Mouse (Mus musculus): ENCODE measurements around the gene Efnb2. TPM values are rescaled to one million over a fixed set of nuclear protein-coding genes. Genes with fewer than 3 reads are reported as not detected.

Efnb2 gene
- polyA plus RNA-seq, 1 experiment from 2014 or later = 9.6 TPM

DNA sequence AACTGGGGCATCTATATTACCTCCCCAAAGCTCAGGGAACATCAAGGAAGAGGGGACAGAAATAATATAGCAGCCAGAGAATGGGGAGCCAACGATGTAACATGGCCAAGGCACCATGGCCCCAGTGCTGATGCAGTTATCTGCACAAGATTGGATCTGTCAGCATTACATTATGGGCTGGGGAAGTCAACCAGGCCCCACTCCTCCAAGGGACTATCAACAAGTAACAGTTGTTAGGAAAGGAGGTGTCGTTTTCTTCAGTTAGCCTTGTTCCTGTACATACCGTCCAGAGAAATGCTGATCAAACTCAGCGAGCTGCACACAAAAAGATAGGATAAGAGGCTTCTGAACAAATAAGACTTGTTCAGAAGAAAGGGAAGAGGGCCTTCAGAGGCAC, 77.1 kb downstream of the Efnb2 start:
- H3K27me3 ChIP-seq (replicated peaks; ENCODE audit: control insufficient read depth, insufficient read depth, low read length) = no peaks in the 10 kb centered on the region
- ATAC-seq = no peak
- H3K36me3 ChIP-seq (ENCODE audit: control insufficient read depth, insufficient read depth, low read length) = no peaks in the 10 kb centered on the region
- H3K27ac ChIP-seq (ENCODE audit: low read depth, low read length) = no peak overlapping the region
- no peaks in the 10 kb centered on the region for H3K4me1 ChIP-seq (ENCODE audit: control insufficient read depth, insufficient read depth, low read depth, low read length)
- no peaks in the 10 kb centered on the region for H3K9me3 ChIP-seq (ENCODE audit: control insufficient read depth, low read length)
- H3K4me3 ChIP-seq (ENCODE audit: low read length) = no peak overlapping the region
- WGBS = 84% methylated on average over 4 of the region's 4 CpGs
- H3K4me2 ChIP-seq (ENCODE audit: low read length) = no peak overlapping the region
- no peak overlapping the region for H3K9ac ChIP-seq (ENCODE audit: low read depth, low read length)

DNA sequence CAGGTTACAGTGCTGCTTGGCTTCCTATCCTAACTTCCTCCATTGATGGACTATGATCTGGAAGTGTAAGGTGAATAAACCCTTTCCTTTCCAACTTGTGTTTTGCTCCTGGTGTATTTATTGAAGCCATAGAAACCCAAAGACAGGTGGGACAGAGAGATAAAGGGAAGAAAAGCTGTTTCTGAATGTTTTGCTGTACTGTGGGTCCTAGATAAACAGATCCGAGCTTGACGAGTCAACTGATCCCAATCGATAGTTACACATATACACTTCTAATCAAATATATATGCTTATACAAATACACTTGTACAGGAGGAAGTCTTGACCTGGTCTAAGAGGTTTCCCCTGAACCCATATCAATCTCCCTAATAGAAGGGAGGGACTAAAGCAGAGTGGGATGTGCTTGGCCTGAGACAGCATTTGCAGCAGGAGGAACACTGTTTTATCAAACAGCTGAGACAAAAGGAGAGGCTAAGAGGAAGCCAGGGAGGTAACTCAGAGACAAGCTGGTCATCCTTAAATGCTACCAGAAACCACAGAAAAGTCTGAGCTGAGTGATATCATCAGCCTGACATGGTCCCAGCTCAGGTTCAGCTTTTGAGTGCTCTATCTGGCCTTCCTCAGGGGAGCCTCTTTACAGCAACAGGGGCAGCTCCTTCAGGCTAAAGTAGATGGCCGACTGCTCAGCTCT, 77.6 kb downstream of the Efnb2 start:
- ATAC-seq = no peak
- no peak overlapping the region for H3K4me3 ChIP-seq (ENCODE audit: low read length)
- H3K9me3 ChIP-seq (ENCODE audit: control insufficient read depth, low read length) = no peaks in the 10 kb centered on the region
- no peak overlapping the region for H3K27ac ChIP-seq (ENCODE audit: low read depth, low read length)
- no peaks in the 10 kb centered on the region for H3K36me3 ChIP-seq (ENCODE audit: control insufficient read depth, insufficient read depth, low read length)
- H3K4me2 ChIP-seq (ENCODE audit: low read length) = no peak overlapping the region
- WGBS = 93% methylated on average over 4 of the region's 4 CpGs
- no peak overlapping the region for H3K9ac ChIP-seq (ENCODE audit: low read depth, low read length)
- no peaks in the 10 kb centered on the region for H3K4me1 ChIP-seq (ENCODE audit: control insufficient read depth, insufficient read depth, low read depth, low read length)
- H3K27me3 ChIP-seq (replicated peaks; ENCODE audit: control insufficient read depth, insufficient read depth, low read length) = no peaks in the 10 kb centered on the region

DNA sequence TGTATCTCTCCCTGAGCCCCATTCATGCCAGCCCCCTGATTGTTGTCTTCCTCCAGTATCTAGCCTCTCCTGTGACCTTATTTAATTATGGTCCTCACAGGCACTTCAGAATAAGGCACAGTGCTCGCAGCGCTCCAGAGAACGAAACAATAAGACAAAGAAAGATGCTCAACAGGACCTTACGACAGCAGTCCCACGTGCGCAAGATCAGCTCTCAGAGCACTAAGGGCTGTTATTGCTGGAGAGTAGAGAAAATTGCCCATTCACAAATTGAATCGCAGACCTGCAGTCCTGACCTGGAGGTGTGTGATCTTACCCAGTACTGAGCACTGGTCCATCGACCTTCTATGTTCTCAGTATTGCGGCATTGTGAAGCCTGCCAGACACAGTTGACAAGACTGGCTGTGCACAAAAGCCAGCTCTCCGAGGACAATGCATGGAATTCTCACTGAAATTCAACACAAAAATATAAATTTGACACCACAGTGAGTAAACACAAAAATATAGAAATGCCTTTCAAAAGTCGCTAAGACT, 83.2 kb downstream of the Efnb2 start:
- H3K4me3 ChIP-seq (ENCODE audit: low read length) = no peak overlapping the region
- peaks cover 6% of the 10 kb centered on the region for H3K4me1 ChIP-seq (ENCODE audit: control insufficient read depth, insufficient read depth, low read depth, low read length)
- H3K27ac ChIP-seq (ENCODE audit: low read depth, low read length) = no peak overlapping the region
- ATAC-seq = 0 out of 2 replicates have a peak, but pooled peaks have one; percentile 37
- no peaks in the 10 kb centered on the region for H3K36me3 ChIP-seq (ENCODE audit: control insufficient read depth, insufficient read depth, low read length)
- H3K9me3 ChIP-seq (ENCODE audit: control insufficient read depth, low read length) = no peaks in the 10 kb centered on the region
- peaks cover 2% of the 10 kb centered on the region; the same call in 1 of the 2 replicates for H3K27me3 ChIP-seq (replicated peaks; ENCODE audit: control insufficient read depth, insufficient read depth, low read length)
- no peak overlapping the region for H3K4me2 ChIP-seq (ENCODE audit: low read length)
- H3K9ac ChIP-seq (ENCODE audit: low read depth, low read length) = no peak overlapping the region
- 25% methylated on average over 11 of the region's 11 CpGs for WGBS

DNA sequence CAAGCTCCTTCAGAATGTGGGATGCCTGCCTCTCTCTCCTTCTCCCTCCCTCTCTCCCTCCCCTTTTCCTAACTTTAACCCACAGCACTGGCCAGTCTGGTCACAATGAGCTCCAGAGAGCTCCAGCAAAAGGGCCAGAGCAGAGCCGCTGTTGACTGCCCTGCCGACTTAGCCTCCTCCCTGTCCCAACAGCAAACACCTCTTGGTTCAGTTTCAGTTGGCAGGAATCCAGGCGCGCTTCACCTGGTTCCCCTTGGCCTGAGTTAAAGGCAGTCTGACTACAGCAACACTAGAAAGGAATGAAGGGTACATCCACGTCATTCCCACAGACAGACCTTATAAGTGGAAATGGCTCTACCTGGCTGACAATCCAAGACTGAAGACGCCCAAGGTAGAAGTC, 84.2 kb downstream of the Efnb2 start:
- Histone ChIP-seq H3K36me3 (ENCODE audit: control insufficient read depth, insufficient read depth, low read length) (no peaks in the 10 kb centered on the region), H3K9me3 (ENCODE audit: control insufficient read depth, low read length) (no peaks in the 10 kb centered on the region), H3K9ac (ENCODE audit: low read depth, low read length) (no peak overlapping the region), H3K27ac (ENCODE audit: low read depth, low read length) (no peak overlapping the region), H3K4me1 (ENCODE audit: control insufficient read depth, insufficient read depth, low read depth, low read length) (peaks cover 6% of the 10 kb centered on the region), H3K27me3 (replicated peaks; ENCODE audit: control insufficient read depth, insufficient read depth, low read length) (peaks cover 2% of the 10 kb centered on the region; the same call in 1 of the 2 replicates), H3K4me3 (ENCODE audit: low read length) (no peak overlapping the region), H3K4me2 (ENCODE audit: low read length) (no peak overlapping the region)
- ATAC-seq = no peak
- 89% methylated on average over 6 of the region's 6 CpGs for WGBS

DNA sequence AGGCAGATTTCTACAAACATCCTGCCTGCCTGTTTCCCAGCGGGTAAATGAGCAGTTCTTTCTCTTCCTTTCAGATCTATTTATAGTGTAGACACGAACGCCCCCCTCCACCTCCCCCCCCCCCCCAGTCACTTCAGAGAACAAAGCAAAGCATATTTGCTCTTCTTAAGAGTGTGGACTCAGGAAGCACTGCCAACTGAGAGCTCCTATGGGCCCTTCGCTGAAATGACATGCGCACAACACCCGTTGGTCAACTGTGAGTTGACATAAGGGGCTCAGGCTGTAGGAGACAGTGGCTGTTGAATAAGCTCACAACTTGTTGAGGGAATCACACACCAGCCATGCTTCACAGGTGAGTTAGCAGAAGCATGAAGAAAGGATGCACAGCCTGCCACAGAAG, 84.8 kb downstream of the Efnb2 start:
- no peak overlapping the region for H3K4me3 ChIP-seq (ENCODE audit: low read length)
- no peaks in the 10 kb centered on the region for H3K9me3 ChIP-seq (ENCODE audit: control insufficient read depth, low read length)
- peaks cover 6% of the 10 kb centered on the region for H3K4me1 ChIP-seq (ENCODE audit: control insufficient read depth, insufficient read depth, low read depth, low read length)
- WGBS = 43% methylated on average over 5 of the region's 6 CpGs
- no peaks in the 10 kb centered on the region for H3K36me3 ChIP-seq (ENCODE audit: control insufficient read depth, insufficient read depth, low read length)
- no peak overlapping the region for H3K27ac ChIP-seq (ENCODE audit: low read depth, low read length)
- H3K4me2 ChIP-seq (ENCODE audit: low read length) = no peak overlapping the region
- peaks cover 2% of the 10 kb centered on the region; the same call in 1 of the 2 replicates for H3K27me3 ChIP-seq (replicated peaks; ENCODE audit: control insufficient read depth, insufficient read depth, low read length)
- no peak for ATAC-seq
- no peak overlapping the region for H3K9ac ChIP-seq (ENCODE audit: low read depth, low read length)

DNA sequence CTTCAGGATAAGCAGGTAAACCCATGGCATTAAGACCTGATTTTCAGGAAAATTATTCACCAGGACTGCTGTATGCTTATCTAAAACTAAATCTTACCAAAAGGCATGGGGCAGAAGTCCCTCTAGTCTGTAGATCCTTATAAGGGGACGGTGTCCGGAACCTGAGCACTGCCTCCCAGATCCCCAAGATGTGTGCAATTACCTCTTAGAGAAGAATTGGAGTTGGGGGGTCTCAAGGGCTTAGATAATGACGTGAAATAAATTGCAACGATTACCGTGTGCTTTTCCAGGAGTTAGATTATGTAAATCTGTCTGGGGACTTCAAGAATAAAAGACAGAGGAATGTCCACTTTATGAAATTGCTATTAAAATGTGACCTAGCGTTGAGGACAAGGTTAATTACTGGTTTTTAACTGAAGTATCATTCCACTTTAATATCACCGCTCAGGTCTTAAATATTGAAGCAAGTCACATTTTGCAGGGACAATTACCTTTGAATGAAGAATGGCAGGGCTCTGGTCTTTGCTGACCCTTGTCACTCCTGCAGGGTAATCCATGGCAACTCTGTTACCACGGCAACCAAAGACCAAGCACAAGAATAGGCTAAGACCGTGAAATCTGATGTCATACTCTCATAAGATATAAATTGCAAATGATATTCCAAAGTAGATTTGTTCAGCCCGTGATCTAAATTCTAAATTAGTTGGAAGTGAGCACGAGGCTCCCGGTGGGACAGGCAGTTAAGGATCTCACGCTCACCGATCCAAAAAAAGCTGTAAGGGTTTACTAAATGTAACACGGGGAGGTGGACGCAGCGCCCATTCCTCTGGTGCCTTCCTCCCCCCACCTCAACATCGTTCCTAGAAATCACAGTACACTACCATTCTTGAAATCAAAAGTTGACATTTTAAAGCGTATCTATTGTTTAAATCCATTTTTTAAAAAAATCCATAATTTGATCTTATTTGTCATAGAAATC, 86.2 kb downstream of the Efnb2 start:
- peak; percentile 83 for ATAC-seq
- H3K27me3 ChIP-seq (replicated peaks; ENCODE audit: control insufficient read depth, insufficient read depth, low read length) = peaks cover 2% of the 10 kb centered on the region; the same call in 1 of the 2 replicates
- peak overlapping the region; percentile 8; the same call in 1 of the 2 replicates for H3K4me3 ChIP-seq (ENCODE audit: low read length)
- peak overlapping the region; percentile 43 for H3K4me2 ChIP-seq (ENCODE audit: low read length)
- 0 out of 2 replicates have a peak, but pooled peaks cover 3% of the 10 kb centered on the region for H3K9me3 ChIP-seq (ENCODE audit: control insufficient read depth, low read length)
- no peak overlapping the region for H3K27ac ChIP-seq (ENCODE audit: low read depth, low read length)
- peaks cover 6% of the 10 kb centered on the region for H3K4me1 ChIP-seq (ENCODE audit: control insufficient read depth, insufficient read depth, low read depth, low read length)
- 21% methylated on average over 19 of the region's 19 CpGs for WGBS
- H3K9ac ChIP-seq (ENCODE audit: low read depth, low read length) = no peak overlapping the region
- H3K36me3 ChIP-seq (ENCODE audit: control insufficient read depth, insufficient read depth, low read length) = no peaks in the 10 kb centered on the region

DNA sequence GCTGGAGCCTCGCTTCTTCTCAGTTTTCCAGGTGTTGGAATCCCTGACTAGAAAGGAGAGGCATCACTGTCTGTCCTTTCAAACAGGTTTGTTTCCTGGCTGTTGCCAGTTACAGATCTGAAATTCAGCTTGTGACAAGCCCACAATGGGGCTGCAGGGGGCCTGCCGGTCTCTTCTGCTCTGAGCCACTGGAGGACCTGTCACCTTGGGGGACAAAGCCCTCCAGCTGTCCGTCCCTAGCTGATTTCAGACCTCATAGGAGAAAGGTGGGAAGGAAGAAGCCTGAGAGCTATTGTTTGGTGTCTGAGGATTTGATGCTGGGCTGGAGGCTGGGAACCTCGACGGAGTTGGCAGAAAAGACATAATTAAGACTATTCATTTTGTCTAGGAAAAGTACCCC, 88.8 kb downstream of the Efnb2 start:
- no peak overlapping the region for H3K4me2 ChIP-seq (ENCODE audit: low read length)
- 20% methylated on average over 5 of the region's 5 CpGs for whole genome bisulfite sequencing

DNA sequence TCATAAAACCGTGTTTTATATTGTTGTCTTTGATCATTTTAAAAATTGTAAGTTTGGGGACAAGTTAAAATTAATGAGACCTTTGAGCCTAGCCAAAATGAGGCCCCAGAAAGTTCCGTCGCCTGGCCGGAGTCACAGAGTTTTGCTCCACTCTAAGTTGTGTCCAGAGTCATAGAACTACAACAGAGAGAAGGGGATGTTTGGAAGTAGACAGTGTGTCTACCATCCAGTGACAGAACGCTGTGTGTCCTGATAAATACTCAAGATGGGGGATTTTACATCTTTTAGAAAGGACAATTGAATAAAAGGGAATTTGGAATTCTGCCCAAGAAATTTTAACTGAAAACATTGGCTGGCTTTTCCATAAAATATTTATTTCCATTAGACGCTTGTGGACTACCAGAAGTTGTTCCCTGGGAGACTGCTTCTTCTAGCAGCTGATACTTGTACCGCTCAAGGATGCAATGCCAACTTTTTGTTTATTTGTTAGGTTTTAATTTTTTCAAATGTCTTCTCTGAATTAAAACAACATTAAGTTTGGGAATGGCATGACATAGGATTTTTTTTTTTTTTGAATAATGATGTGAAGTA, 89.3 kb downstream of the Efnb2 start:
- Histone ChIP-seq H3K4me1 (ENCODE audit: control insufficient read depth, insufficient read depth, low read depth, low read length) (peaks cover 6% of the 10 kb centered on the region), H3K36me3 (ENCODE audit: control insufficient read depth, insufficient read depth, low read length) (no peaks in the 10 kb centered on the region), H3K4me2 (ENCODE audit: low read length) (no peak overlapping the region), H3K9me3 (ENCODE audit: control insufficient read depth, low read length) (0 out of 2 replicates have a peak, but pooled peaks cover 3% of the 10 kb centered on the region), H3K9ac (ENCODE audit: low read depth, low read length) (no peak overlapping the region), H3K27me3 (replicated peaks; ENCODE audit: control insufficient read depth, insufficient read depth, low read length) (peaks cover 1% of the 10 kb centered on the region; the same call in 1 of the 2 replicates), H3K4me3 (ENCODE audit: low read length) (no peak overlapping the region), H3K27ac (ENCODE audit: low read depth, low read length) (no peak overlapping the region)
- WGBS = 83% methylated on average over 7 of the region's 7 CpGs
- ATAC-seq = no peak

More for the DNA sequence above, 88.8 kb downstream of the Efnb2 start:
- Histone ChIP-seq H3K9me3 (ENCODE audit: control insufficient read depth, low read length) (0 out of 2 replicates have a peak, but pooled peaks cover 3% of the 10 kb centered on the region), H3K9ac (ENCODE audit: low read depth, low read length) (no peak overlapping the region), H3K27ac (ENCODE audit: low read depth, low read length) (no peak overlapping the region), H3K36me3 (ENCODE audit: control insufficient read depth, insufficient read depth, low read length) (no peaks in the 10 kb centered on the region), H3K4me1 (ENCODE audit: control insufficient read depth, insufficient read depth, low read depth, low read length) (peaks cover 6% of the 10 kb centered on the region), H3K27me3 (replicated peaks; ENCODE audit: control insufficient read depth, insufficient read depth, low read length) (peaks cover 2% of the 10 kb centered on the region; the same call in 1 of the 2 replicates), H3K4me3 (ENCODE audit: low read length) (no peak overlapping the region)
- no peak for ATAC-seq

Data from hindbrain, embryonic 16.5 days (tissue).